Comparison of ENCODE assay signal across 27 mouse cellular contexts in the genomic region with DNA sequence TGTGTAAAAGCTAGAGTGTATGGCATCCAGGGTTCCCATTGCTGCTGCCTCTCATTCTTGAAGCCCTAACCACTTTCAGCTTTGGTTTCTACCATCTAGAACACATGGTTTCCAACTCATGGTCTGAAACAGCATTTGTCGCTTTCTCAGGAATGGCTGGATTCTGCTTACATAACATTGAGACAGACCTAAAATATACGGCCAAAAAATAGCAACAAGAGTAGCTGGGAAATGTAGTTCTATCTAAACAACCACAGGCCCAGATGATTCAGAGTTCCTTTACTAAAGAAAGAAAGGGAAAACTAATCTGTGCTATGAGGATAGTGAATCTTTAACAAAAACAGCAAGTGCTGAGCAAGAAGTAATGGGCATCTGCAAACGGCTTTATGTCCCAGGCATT. TPM values are rescaled to one million over a fixed set of nuclear protein-coding genes. Genes with fewer than 3 reads are reported as not detected.
DNase-seq lines count a peak whose midpoint lies in the region; ATAC-seq and TF ChIP-seq lines count a peak whose summit lies in the region.
"Had no signal": no experiment of that assay in that cellular context is flagged by ENCODE, and none has a peak within 500 bp of the region (broad histone marks: within the 10 kb centered on the region; RNA-seq: fewer than 3 reads in every experiment).

No protein-coding gene starts in this region.

- intact Hi-C loops in left cerebral cortex, adult 2 months (cut with DNase I), result no loop called here

- WGBS in cerebellum, adult 2 months, result 93% methylated on average over 3 of the region's 3 CpGs

- peak; percentile 98 for ATAC-seq in frontal cortex, adult (ENCODE audit: low TSS enrichment)
- ATAC-seq: forebrain, embryonic 14.5 days; forebrain, postnatal 0 days; hindbrain, embryonic 16.5 days; Patski had no signal

- TF ChIP-seq CTCF in left cerebral cortex, adult 2 months (IDR thresholded peaks at IDR 0.05), result no peak
- TF ChIP-seq CTCF in cerebellum, adult 2 months (IDR thresholded peaks at IDR 0.05; ENCODE audit: borderline replicate concordance, insufficient read depth, low read depth, low read length), result no peak

- TF ChIP-seq POLR2A in cerebellum, adult 2 months (IDR thresholded peaks at IDR 0.05; ENCODE audit: borderline replicate concordance, insufficient read depth, low read length), result no peak

- H3K4me3 ChIP-seq in left cerebral cortex, adult 2 months, result no peak overlapping the region
- no peak overlapping the region for H3K4me3 ChIP-seq in cerebellum, adult 2 months (replicated peaks; ENCODE audit: insufficient read depth, low read depth, low read length)
- H3K4me3 ChIP-seq: embryonic facial prominence, embryonic 12.5 days; embryonic facial prominence, embryonic 15.5 days; heart, embryonic 12.5 days; heart, embryonic 15.5 days; hindbrain, embryonic 10.5 days; hindbrain, embryonic 13.5 days had no signal

- no peak for DNase-seq in frontal cortex, postnatal 14 days (ENCODE audit: low spot score in 2 of 2)
- no peak for DNase-seq in left cerebral cortex, adult 2 months (ENCODE audit: extremely low spot score in 1 of 2, low spot score in 2 of 2)
- no peak for DNase-seq in left cerebral cortex, adult 8-10 months (ENCODE audit: low spot score in 2 of 2)
- peak; percentile 12 for DNase-seq in right cerebral cortex, adult 18-20 months
- no peak for DNase-seq in right cerebral cortex, postnatal 4 days
- DNase-seq in brain, adult 2 months (ENCODE audit: low read depth, low spot score), result peak; percentile 62
- DNase-seq in cerebellum, adult 2 months, result no peak
- DNase-seq: adrenal gland, adult 2 months; adrenal gland, postnatal 14 days; cerebellum, adult 11-12 months; cerebellum, adult 9-10 months; cerebellum, postnatal 14 days; forebrain, postnatal 0 days; gastrocnemius, postnatal 25 days; heart, adult 18-20 months; heart, postnatal 10 days; heart, postnatal 36 days had no signal

- no peaks in the 10 kb centered on the region for H3K27me3 ChIP-seq in cerebellum, adult 2 months (ENCODE audit: control insufficient read depth, insufficient read depth, low read length)
- H3K27me3 ChIP-seq: embryonic facial prominence, embryonic 12.5 days; embryonic facial prominence, embryonic 15.5 days; heart, embryonic 12.5 days; heart, embryonic 15.5 days; hindbrain, embryonic 13.5 days had no signal

- no peaks in the 10 kb centered on the region for H3K4me1 ChIP-seq in cerebellum, adult 2 months (ENCODE audit: control insufficient read depth, insufficient read depth, low read length)
- H3K4me1 ChIP-seq: embryonic facial prominence, embryonic 12.5 days; embryonic facial prominence, embryonic 15.5 days; heart, embryonic 12.5 days; heart, embryonic 15.5 days; hindbrain, embryonic 10.5 days; hindbrain, embryonic 13.5 days had no signal

- peak overlapping the region; percentile 77 for H3K27ac ChIP-seq in left cerebral cortex, adult 2 months
- no peak overlapping the region for H3K27ac ChIP-seq in cerebellum, adult 2 months (ENCODE audit: insufficient read depth, low read length)
- H3K27ac ChIP-seq: embryonic facial prominence, embryonic 12.5 days; embryonic facial prominence, embryonic 15.5 days; heart, embryonic 15.5 days; hindbrain, embryonic 10.5 days; hindbrain, embryonic 13.5 days had no signal

RNA-seq across cellular contexts. Expression of gene Acvr2a, which starts 38.6 kb away (rescaled TPM):
- 10 to 100 TPM; 43.3 to 43.9 TPM for total RNA-seq in left cerebral cortex, adult 2 months (2021)
- total RNA-seq in left cerebral cortex, adult 8-10 months (2022), result 10 to 100 TPM; 34.2 to 42.0 (median 39.3) TPM
- 10.2 and 11.4 TPM in 2 replicates for polyA plus RNA-seq in cerebellum, adult 2 months (2012; rRNA removed)

Comparison
In these comparisons a context has a peak if more than half of its experiments do, and no peak if none do; other contexts are left out.
1. DNase-seq: peak in right cerebral cortex, adult 18-20 months (single experiment) and brain, adult 2 months (single experiment); none in frontal cortex, postnatal 14 days (0 of 2), left cerebral cortex, adult 2 months (0 of 2), left cerebral cortex, adult 8-10 months (0 of 2), right cerebral cortex, postnatal 4 days (single experiment) and cerebellum, adult 2 months (0 of 2).